Mouse (Mus musculus): ENCODE results near the gene Acadm.

Acadm gene

GRCm38 (mm10) chr3:153944335-153944990 lies at the start of gene Acadm:
Gene Acadm, minus strand, starts transcription at chr3:153944632.
- DNase-seq (ENCODE audit: low spot score), result peak; percentile 97

GRCm38 (mm10) chr3:153984428-153985340 lies 40.3 kb upstream of the Acadm start:
- DNase-seq (ENCODE audit: low spot score), result no peak

- no peak for DNase-seq (ENCODE audit: low spot score)
These were observed 36.2 kb upstream of the Acadm start for GRCm38 (mm10) chr3:153980611-153981010.

GRCm38 (mm10) chr3:153975791-153976190 lies 31.4 kb upstream of the Acadm start:
- no peak for DNase-seq (ENCODE audit: low spot score)

- no peak for DNase-seq (ENCODE audit: low spot score)
These were observed 30.6 kb upstream of the Acadm start for GRCm38 (mm10) chr3:153975060-153975459.

- DNase-seq (ENCODE audit: low spot score), result no peak
These were observed 29.7 kb upstream of the Acadm start for GRCm38 (mm10) chr3:153973949-153974760.

- no peak for DNase-seq (ENCODE audit: low spot score)
These were observed 28.9 kb upstream of the Acadm start, which contains the start of gene Slc44a5 for GRCm38 (mm10) chr3:153973171-153973948. Gene Slc44a5, plus strand, starts transcription at chr3:153973436.

GRCm38 (mm10) chr3:153969451-153969850 lies 25.0 kb upstream of the Acadm start:
- no peak for DNase-seq (ENCODE audit: low spot score)

- DNase-seq (ENCODE audit: low spot score), result no peak
These were observed 24.1 kb upstream of the Acadm start for GRCm38 (mm10) chr3:153968549-153968948.

- DNase-seq (ENCODE audit: low spot score), result no peak
These were observed 23.0 kb upstream of the Acadm start for GRCm38 (mm10) chr3:153967447-153967846.

GRCm38 (mm10) chr3:153961632-153962389 lies 17.4 kb upstream of the Acadm start:
- DNase-seq (ENCODE audit: low spot score), result no peak

GRCm38 (mm10) chr3:153960884-153961283 lies 16.5 kb upstream of the Acadm start:
- DNase-seq (ENCODE audit: low spot score), result no peak

GRCm38 (mm10) chr3:153959731-153960207 lies 15.3 kb upstream of the Acadm start:
- no peak for DNase-seq (ENCODE audit: low spot score)

- DNase-seq (ENCODE audit: low spot score), result no peak
These were observed 14.8 kb upstream of the Acadm start for GRCm38 (mm10) chr3:153959035-153959730.

- DNase-seq (ENCODE audit: low spot score), result no peak
These were observed 13.5 kb upstream of the Acadm start for GRCm38 (mm10) chr3:153957916-153958315.

- no peak for DNase-seq (ENCODE audit: low spot score)
These were observed 3.7 kb upstream of the Acadm start for GRCm38 (mm10) chr3:153948176-153948575.

- DNase-seq (ENCODE audit: low spot score), result no peak
These were observed 2.8 kb upstream of the Acadm start for GRCm38 (mm10) chr3:153947271-153947670.

GRCm38 (mm10) chr3:153943901-153944334 lies 514 bp downstream of the Acadm start:
- no peak for DNase-seq (ENCODE audit: low spot score)

- no peak for DNase-seq (ENCODE audit: low spot score)
These were observed 1.3 kb downstream of the Acadm start for GRCm38 (mm10) chr3:153943003-153943640.

Data from urinary bladder, postnatal 25 days (tissue).